In genomic region chr1:134066554-134066953, GRCm38 (mm10) we compare ENCODE assay signal across 11 mouse cellular contexts. TPM values are rescaled to one million over a fixed set of nuclear protein-coding genes. Genes with fewer than 3 reads are reported as not detected.
A peak's percentile ranks its signal among the peaks of the same experiment; 100 is the strongest.
DNase-seq lines count a peak whose midpoint lies in the region; ATAC-seq and TF ChIP-seq lines count a peak whose summit lies in the region.
"Had no signal": no experiment of that assay in that cellular context is flagged by ENCODE, and none has a peak within 500 bp of the region (broad histone marks: within the 10 kb centered on the region; RNA-seq: fewer than 3 reads in every experiment).

No protein-coding gene starts in this region.

- WGBS in heart, postnatal 0 days: 60% methylated on average over 3 of the region's 3 CpGs
- WGBS in intestine, embryonic 15.5 days: 53% methylated on average over 3 of the region's 3 CpGs
- WGBS in stomach, postnatal 0 days: 35% methylated on average over 3 of the region's 3 CpGs

- no peaks in the 10 kb centered on the region for H3K36me3 ChIP-seq in heart, postnatal 0 days (replicated peaks; ENCODE audit: control insufficient read depth, insufficient read depth, low read length)
- no peaks in the 10 kb centered on the region for H3K36me3 ChIP-seq in intestine, embryonic 15.5 days
- no peaks in the 10 kb centered on the region for H3K36me3 ChIP-seq in stomach, postnatal 0 days (ENCODE audit: control insufficient read depth, insufficient read depth, low read length)

- H3K9me3 ChIP-seq in heart, postnatal 0 days (replicated peaks; ENCODE audit: control insufficient read depth, low read length): no peaks in the 10 kb centered on the region
- no peaks in the 10 kb centered on the region for H3K9me3 ChIP-seq in intestine, embryonic 15.5 days
- no peaks in the 10 kb centered on the region for H3K9me3 ChIP-seq in stomach, postnatal 0 days (ENCODE audit: control insufficient read depth, low read length)

- TF ChIP-seq EP300 in heart, postnatal 0 days (IDR thresholded peaks at IDR 0.05; ENCODE audit: low read depth): no peak
- no peak for TF ChIP-seq EP300 in stomach, postnatal 0 days (optimal IDR thresholded peaks at IDR 0.05)

- no peaks in the 10 kb centered on the region for H3K27me3 ChIP-seq in heart, postnatal 0 days (ENCODE audit: control insufficient read depth, insufficient read depth, low read length)
- no peaks in the 10 kb centered on the region for H3K27me3 ChIP-seq in intestine, embryonic 15.5 days (replicated peaks)
- no peaks in the 10 kb centered on the region for H3K27me3 ChIP-seq in stomach, postnatal 0 days (ENCODE audit: control insufficient read depth, insufficient read depth, low read length)

- DNase-seq in heart, postnatal 0 days (ENCODE audit: low spot score): no peak
- no peak for DNase-seq in heart, postnatal 4 days
- DNase-seq in spleen, postnatal 36 days (ENCODE audit: low spot score in 2 of 2): peak; percentile 45 to 61
- no peak for DNase-seq in spleen, postnatal 10 days (ENCODE audit: low spot score in 2 of 2)
- DNase-seq in stomach, postnatal 0 days (ENCODE audit: low spot score): no peak
- DNase-seq in cerebellum, postnatal 36 days: no peak
- no peak for DNase-seq in embryo, embryonic 9.5 days (ENCODE audit: extremely low spot score)
- DNase-seq: heart, postnatal 36 days had no signal

- H3K4me1 ChIP-seq in heart, postnatal 0 days (ENCODE audit: control insufficient read depth, insufficient read depth): peaks cover 48% of the 10 kb centered on the region
- H3K4me1 ChIP-seq in intestine, embryonic 15.5 days (replicated peaks): peaks cover 70% of the 10 kb centered on the region
- peaks cover 36% of the 10 kb centered on the region for H3K4me1 ChIP-seq in stomach, postnatal 0 days (replicated peaks; ENCODE audit: control insufficient read depth, insufficient read depth)

- H3K4me3 ChIP-seq in heart, postnatal 0 days (ENCODE audit: low read depth, low read length): no peak overlapping the region
- H3K4me3 ChIP-seq in intestine, embryonic 15.5 days (replicated peaks): no peak overlapping the region
- no peak overlapping the region for H3K4me3 ChIP-seq in stomach, postnatal 0 days (ENCODE audit: low read depth, low read length)

- no peak for ATAC-seq in heart, postnatal 0 days (ENCODE audit: insufficient read depth, low read depth)
- no peak for ATAC-seq in intestine, embryonic 15.5 days
- no peak for ATAC-seq in stomach, postnatal 0 days (ENCODE audit: low FRiP score, low TSS enrichment)

- no peak overlapping the region for H3K9ac ChIP-seq in heart, postnatal 0 days (replicated peaks; ENCODE audit: low read depth, low read length)
- H3K9ac ChIP-seq in intestine, embryonic 15.5 days: no peak overlapping the region
- no peak overlapping the region for H3K9ac ChIP-seq in stomach, postnatal 0 days (ENCODE audit: low read length)

- no peak overlapping the region for H3K4me2 ChIP-seq in heart, postnatal 0 days (ENCODE audit: low read depth, low read length)
- no peak overlapping the region; the same call in 1 of the 2 replicates for H3K4me2 ChIP-seq in intestine, embryonic 15.5 days (replicated peaks)
- H3K4me2 ChIP-seq in stomach, postnatal 0 days (replicated peaks; ENCODE audit: low read depth): no peak overlapping the region

- no peak for TF ChIP-seq CTCF in heart, postnatal 0 days (IDR thresholded peaks at IDR 0.05; ENCODE audit: low read depth)
- TF ChIP-seq CTCF in stomach, postnatal 0 days (IDR thresholded peaks at IDR 0.05; ENCODE audit: low read depth): no peak

- H3K27ac ChIP-seq in heart, postnatal 0 days (ENCODE audit: low read depth): peak overlapping the region; percentile 13; the same call in 1 of the 2 replicates
- peak overlapping the region; percentile 10; the same call in 1 of the 2 replicates for H3K27ac ChIP-seq in intestine, embryonic 15.5 days
- H3K27ac ChIP-seq in stomach, postnatal 0 days (replicated peaks): peak overlapping the region; percentile 92

RNA-seq across cellular contexts. Expression of gene Btg2, which starts 12.4 kb away (rescaled TPM):
- 46.8 and 52.9 TPM in 2 replicates for total RNA-seq in heart, postnatal 0 days (2014; rRNA removed; ENCODE audit: low replicate concordance)
- 27.4 and 33.7 TPM in 2 replicates for polyA plus RNA-seq in heart, postnatal 0 days (2015; fragmentation: Nextera tagmentation; extraction: Ambion mirVana)
- total RNA-seq in heart, postnatal 4 days (2021): 10 to 100 TPM; 27.5 to 36.2 TPM
- polyA plus RNA-seq in intestine, embryonic 15.5 days (2015; fragmentation: Nextera tagmentation; extraction: Ambion mirVana): 41.0 and 41.3 TPM in 2 replicates
- polyA plus RNA-seq in stomach, postnatal 0 days (2015; fragmentation: Nextera tagmentation; extraction: Ambion mirVana): 85.9 and 96.8 TPM in 2 replicates

RNA-seq across cellular contexts. Expression of gene Fmod, which starts 29.5 kb away (rescaled TPM):
- total RNA-seq in heart, postnatal 0 days (2014; rRNA removed; ENCODE audit: low replicate concordance): 11.2 and 12.5 TPM in 2 replicates
- polyA plus RNA-seq in heart, postnatal 0 days (2015; fragmentation: Nextera tagmentation; extraction: Ambion mirVana): 7.7 and 8.9 TPM in 2 replicates
- 10 to 100 TPM; 18.7 to 21.9 TPM for total RNA-seq in heart, postnatal 4 days (2021)
- polyA plus RNA-seq in intestine, embryonic 15.5 days (2015; fragmentation: Nextera tagmentation; extraction: Ambion mirVana): 8.5 and 9.2 TPM in 2 replicates
- 7.9 and 9.0 TPM in 2 replicates for polyA plus RNA-seq in stomach, postnatal 0 days (2015; fragmentation: Nextera tagmentation; extraction: Ambion mirVana)
- total RNA-seq: ES-E14 had no signal

RNA-seq across cellular contexts. Expression of gene Chit1, which starts 44.5 kb away (rescaled TPM):
- total RNA-seq in heart, postnatal 0 days (2014; rRNA removed; ENCODE audit: low replicate concordance): 0.76 and 1.5 TPM in 2 replicates
- 0.19 and 0.30 TPM in 2 replicates for polyA plus RNA-seq in heart, postnatal 0 days (2015; fragmentation: Nextera tagmentation; extraction: Ambion mirVana)
- total RNA-seq in heart, postnatal 4 days (2021): not detected
- polyA plus RNA-seq in intestine, embryonic 15.5 days (2015; fragmentation: Nextera tagmentation; extraction: Ambion mirVana): not detected in 2 replicates
- 38.5 and 45.1 TPM in 2 replicates for polyA plus RNA-seq in stomach, postnatal 0 days (2015; fragmentation: Nextera tagmentation; extraction: Ambion mirVana)
- total RNA-seq: heart, postnatal 36 days; left cerebral cortex, postnatal 25 days had no signal

Comparison
In these comparisons a context has a peak if more than half of its experiments do, and no peak if none do; other contexts are left out.
1. DNase-seq: peak in spleen, postnatal 36 days (2 of 2); none in heart, postnatal 0 days (single experiment), heart, postnatal 4 days (single experiment), spleen, postnatal 10 days (0 of 2), stomach, postnatal 0 days (single experiment), cerebellum, postnatal 36 days (0 of 2) and embryo, embryonic 9.5 days (single experiment).
2. H3K27ac ChIP-seq: peak in every context shown above with its lines; median percentile 92 in stomach, postnatal 0 days; 13 in heart, postnatal 0 days; 10 in intestine, embryonic 15.5 days.
3. RNA of gene Chit1, which starts 44.5 kb away (polyA plus RNA-seq): 38.5 to 45.1 TPM in stomach, postnatal 0 days; 0.19 to 0.30 TPM in heart, postnatal 0 days and not detected in intestine, embryonic 15.5 days; every median in the first group is over 10 times any median in the second.